In the genomic region with DNA sequence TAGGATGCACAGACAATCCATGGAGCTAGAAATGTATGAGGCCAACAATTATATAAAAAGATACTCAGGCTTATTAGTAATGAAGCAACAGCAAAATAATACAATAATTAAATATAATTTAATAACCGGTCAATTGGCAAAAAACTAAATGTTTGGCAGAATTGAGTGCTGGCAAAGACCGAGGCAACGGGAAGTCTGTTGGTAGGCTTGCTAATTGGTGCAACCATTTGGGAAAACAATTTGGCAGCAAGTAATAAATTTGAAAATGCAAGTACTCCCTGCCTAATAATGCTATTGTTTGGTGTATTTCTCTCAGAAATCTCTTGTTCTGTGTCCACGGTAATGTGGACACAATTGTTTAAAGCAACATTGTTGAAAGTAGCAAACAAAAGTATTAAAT, we compare ENCODE assay signal across 13 mouse cellular contexts.
A peak's percentile ranks its signal among the peaks of the same experiment; 100 is the strongest.
DNase-seq lines count a peak whose midpoint lies in the region.
"Had no signal": no experiment of that assay in that cellular context is flagged by ENCODE, and none has a peak within 500 bp of the region (broad histone marks: within the 10 kb centered on the region; RNA-seq: fewer than 3 reads in every experiment).

No protein-coding gene starts in this region.

- peak; percentile 11 to 24 for DNase-seq in cerebellum, postnatal 14 days
- no peak for DNase-seq in cerebellum, adult 11 months
- peak; percentile 2 for DNase-seq in layer of hippocampus, adult 9-10 months (ENCODE audit: low spot score)
- no peak for DNase-seq in layer of hippocampus, adult 11-12 months (ENCODE audit: low spot score)
- DNase-seq in Muller cell, postnatal 12 days (ENCODE audit: inconsistent ontology term): peak; percentile 63
- DNase-seq in brain, adult 2 months (ENCODE audit: low read depth, low spot score): peak; percentile 31
- no peak for DNase-seq in natural killer cell, adult 2 months (ENCODE audit: low spot score in 2 of 2)
- DNase-seq: adrenal gland, adult 8-10 months; adrenal gland, postnatal 25 days; cerebellum, adult 11-12 months; cerebellum, adult 9-11 months; gastrocnemius, postnatal 10 days; gastrocnemius, postnatal 36 days had no signal

Comparison
In these comparisons a context has a peak if more than half of its experiments do, and no peak if none do; other contexts are left out.
1. DNase-seq: peak in cerebellum, postnatal 14 days (2 of 2), layer of hippocampus, adult 9-10 months (single experiment), Muller cell, postnatal 12 days (single experiment) and brain, adult 2 months (single experiment); none in cerebellum, adult 11 months (single experiment), layer of hippocampus, adult 11-12 months (single experiment) and natural killer cell, adult 2 months (0 of 2).